Mouse (Mus musculus) ES-E14 (cell line): ENCODE measurements at regions not wholly inside any gene's neighbourhood (a gene's known extent, or its start where the extent isn't known, plus 50 kb on each side); places are given as distances from the start of the nearest gene placed in this dataset.

ENCODE experiments used
- CHD2 ChIP-seq: IDR thresholded peaks from 2 replicates; pipeline ENCODE4 v1.6.1; 2014; ENCODE audit warnings: mild to moderate bottlenecking, low read depth, low read length, inconsistent platforms
- ZC3H11A ChIP-seq: IDR thresholded peaks from 2 replicates; pipeline ENCODE4 v1.6.1; 2012; ENCODE audit warnings: low read depth, mild to moderate bottlenecking, inconsistent platforms, low read length, borderline replicate concordance
- ZNF384 ChIP-seq: IDR thresholded peaks from 2 replicates; pipeline ENCODE4 v1.6.1; 2012; ENCODE audit warnings: low read depth, low read length, inconsistent platforms

DNA sequence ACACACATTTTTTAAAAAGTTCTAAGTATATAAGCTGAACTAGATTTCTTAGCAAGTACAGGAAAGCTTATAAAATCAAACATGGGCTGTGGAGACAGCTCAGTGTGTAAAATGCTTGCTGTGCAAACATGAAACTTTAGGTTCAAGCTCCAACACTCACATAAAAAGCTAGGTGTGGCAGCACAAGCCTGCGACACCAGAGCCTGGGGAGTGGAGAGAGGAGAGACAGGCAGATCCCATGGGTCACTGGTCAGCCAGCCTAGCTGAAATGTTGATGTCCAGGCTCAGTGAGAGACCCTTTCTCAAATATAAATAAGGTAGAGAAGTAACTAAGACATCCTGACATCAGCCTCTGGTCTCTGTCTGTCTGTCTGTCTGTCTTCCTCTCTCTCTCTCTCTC, 112.5 kb upstream of the Nfe2l3 start:
- TF ChIP-seq CHD2 (no peak), ZC3H11A (no peak), ZNF384 (no peak)
